Mouse (Mus musculus): ENCODE results near the gene Armc9. TPM values are rescaled to one million over a fixed set of nuclear protein-coding genes. Genes with fewer than 3 reads are reported as not detected.

Gene Armc9
- total and polyA plus RNA-seq, 3 experiments = 7.2 to 12.0 TPM; not detected in 1

DNA sequence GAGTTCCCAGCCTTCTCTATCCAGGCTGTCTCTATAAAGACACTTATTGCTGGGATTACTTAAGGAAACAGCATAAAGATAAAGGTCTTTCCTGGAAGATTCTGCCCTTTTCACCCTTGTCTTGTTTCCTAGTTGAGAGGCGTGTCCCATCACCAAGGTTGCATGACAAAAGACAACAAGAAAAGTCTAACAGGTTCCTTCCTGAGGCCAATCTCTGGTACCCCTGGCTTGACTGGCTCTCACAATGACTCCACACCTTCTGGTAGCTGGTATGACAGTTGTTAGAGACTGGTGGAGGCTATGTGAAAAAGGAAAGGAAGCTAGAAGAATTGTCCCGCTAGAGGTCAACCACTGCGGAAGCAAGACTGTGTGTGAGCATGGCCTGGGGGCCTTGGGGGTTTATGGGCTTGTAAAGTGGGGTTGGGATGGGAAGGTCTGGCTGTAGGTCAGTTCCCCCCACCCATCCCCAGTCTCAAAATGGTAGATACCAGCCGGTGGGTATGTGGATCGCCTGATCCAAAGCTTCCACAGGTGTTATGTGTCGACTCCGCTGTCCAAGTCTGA lies 154.8 kb downstream of the Armc9 start:
- peaks cover 0 to 2% of the 10 kb centered on the region in 2 experiments; a peak in 1 of 4 replicates for H3K36me3 ChIP-seq (ENCODE audit: control insufficient read depth in 1 of 2, insufficient read depth in 2 of 2, low read length in 2 of 2)
- H3K27ac ChIP-seq (ENCODE audit: control insufficient read depth, low read depth, low read length) = no peak overlapping the region
- TF ChIP-seq MAX (IDR thresholded peaks at IDR 0.05; ENCODE audit: low read length) (no peak), USF1 (IDR thresholded peaks at IDR 0.05; ENCODE audit: low read depth, low read length) (no peak), BHLHE40 (IDR thresholded peaks at IDR 0.05; ENCODE audit: borderline replicate concordance, low read depth, low read length) (no peak), ZMIZ1 (IDR thresholded peaks at IDR 0.05; ENCODE audit: low read depth, low read length) (no peak), HCFC1 (IDR thresholded peaks at IDR 0.05; ENCODE audit: low read depth, low read length) (no peak), ZC3H11A (IDR thresholded peaks at IDR 0.05; ENCODE audit: low read depth, low read length) (no peak), CTCF (IDR thresholded peaks at IDR 0.05 in 2 of 3, conservative IDR thresholded peaks at IDR 0.05 in 1 of 3; ENCODE audit: control insufficient read depth in 1 of 3, insufficient read depth in 1 of 3, low read depth in 2 of 3, low read length in 3 of 3, poor library complexity in 1 of 3, severe bottlenecking in 1 of 3) (no peak), TBP (IDR thresholded peaks at IDR 0.05; ENCODE audit: low read depth, low read length) (no peak), USF2 (IDR thresholded peaks at IDR 0.05; ENCODE audit: borderline replicate concordance in 1 of 2, insufficient read depth in 1 of 2, low read depth in 1 of 2, low read length in 2 of 2) (no peak), MAFK (IDR thresholded peaks at IDR 0.05; ENCODE audit: borderline replicate concordance, low read depth, low read length) (no peak), RCOR1 (IDR thresholded peaks at IDR 0.05; ENCODE audit: low read depth, low read length) (no peak), ZKSCAN1 (IDR thresholded peaks at IDR 0.05; ENCODE audit: low read depth, low read length) (no peak)
- peaks cover 0 to 2% of the 10 kb centered on the region in 2 experiments; a peak in 1 of 4 replicates for H3K4me1 ChIP-seq (ENCODE audit: control insufficient read depth in 1 of 2, insufficient read depth in 2 of 2, low read length in 2 of 2)
- no peaks in the 10 kb centered on the region; a peak in 1 of 4 replicates for H3K27me3 ChIP-seq (ENCODE audit: control insufficient read depth in 1 of 2, insufficient read depth in 2 of 2, low read length in 2 of 2)
- no peaks in the 10 kb centered on the region for H3K9me3 ChIP-seq (replicated peaks; ENCODE audit: insufficient read depth, low read length)
- no peak overlapping the region for H3K4me3 ChIP-seq (ENCODE audit: control insufficient read depth in 1 of 2, insufficient read depth in 1 of 2, low read depth in 2 of 2, low read length in 2 of 2)
- no peak overlapping the region for H3K9ac ChIP-seq (ENCODE audit: control insufficient read depth, low read depth, low read length, poor library complexity, severe bottlenecking)
- no peak for DNase-seq (ENCODE audit: low read depth, low spot score)
- no peaks in the 10 kb centered on the region for H3K79me2 ChIP-seq (ENCODE audit: control insufficient read depth, insufficient read depth, low read length, poor library complexity)

DNA sequence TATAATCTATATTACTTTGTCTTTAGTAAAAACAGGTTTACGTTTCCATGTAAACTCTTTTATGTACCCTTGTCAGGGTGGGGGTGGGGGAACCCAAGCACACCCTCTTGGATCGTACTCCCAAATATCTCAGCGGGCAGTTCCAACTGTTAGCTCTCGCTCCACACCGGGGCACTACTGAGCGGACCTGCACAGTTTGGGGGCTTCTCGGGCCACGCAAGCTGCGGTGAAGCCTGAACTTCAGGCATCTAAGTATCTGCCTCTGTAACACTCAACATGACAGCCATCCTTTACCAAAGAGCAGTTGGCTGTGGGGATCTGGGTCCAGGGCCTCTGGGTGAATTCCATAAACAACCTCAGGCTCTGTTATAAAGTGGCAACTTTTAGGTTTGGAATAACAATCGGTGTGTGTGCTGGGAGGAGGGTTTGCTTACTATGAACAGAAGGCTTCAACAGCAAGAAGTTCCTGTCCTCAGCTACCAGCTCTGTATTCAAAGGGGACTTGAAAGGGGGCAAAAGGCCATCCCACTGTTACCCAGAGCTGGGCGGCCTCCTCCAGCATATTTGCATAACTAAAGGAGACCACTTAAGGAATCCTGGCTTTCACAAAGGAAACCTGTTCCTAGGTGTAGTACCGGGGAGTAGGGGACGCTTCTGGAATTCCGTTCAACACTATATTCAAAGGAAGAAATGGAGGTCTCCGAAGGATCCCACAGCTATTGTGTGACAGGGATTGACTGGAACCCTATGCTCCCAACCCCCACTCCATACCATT lies 156.1 kb downstream of the Armc9 start:
- Histone ChIP-seq H3K4me1 (ENCODE audit: control insufficient read depth in 1 of 2, insufficient read depth in 2 of 2, low read length in 2 of 2) (peaks cover 0 to 2% of the 10 kb centered on the region in 2 experiments; a peak in 1 of 4 replicates), H3K36me3 (ENCODE audit: control insufficient read depth in 1 of 2, insufficient read depth in 2 of 2, low read length in 2 of 2) (peaks cover 0 to 2% of the 10 kb centered on the region in 2 experiments; a peak in 1 of 4 replicates), H3K9ac (ENCODE audit: control insufficient read depth, low read depth, low read length, poor library complexity, severe bottlenecking) (no peak overlapping the region), H3K79me2 (ENCODE audit: control insufficient read depth, insufficient read depth, low read length, poor library complexity) (no peaks in the 10 kb centered on the region), H3K9me3 (replicated peaks; ENCODE audit: insufficient read depth, low read length) (no peaks in the 10 kb centered on the region), H3K27me3 (ENCODE audit: control insufficient read depth in 1 of 2, insufficient read depth in 2 of 2, low read length in 2 of 2) (no peaks in the 10 kb centered on the region; a peak in 1 of 4 replicates), H3K27ac (ENCODE audit: control insufficient read depth, low read depth, low read length) (no peak overlapping the region), H3K4me3 (ENCODE audit: control insufficient read depth in 1 of 2, insufficient read depth in 1 of 2, low read depth in 2 of 2, low read length in 2 of 2) (no peak overlapping the region)
- no peak for DNase-seq (ENCODE audit: low read depth, low spot score)
- TF ChIP-seq UBTF (IDR thresholded peaks at IDR 0.05; ENCODE audit: borderline replicate concordance, insufficient read depth, low read depth, low read length) (no peak), MYB (IDR thresholded peaks at IDR 0.05; ENCODE audit: low read depth, low read length) (no peak), MXI1 (IDR thresholded peaks at IDR 0.05; ENCODE audit: low read depth, low read length) (no peak), POLR2AphosphoS5 (IDR thresholded peaks at IDR 0.05; ENCODE audit: borderline replicate concordance, low read depth, low read length) (no peak), KAT2A (conservative IDR thresholded peaks at IDR 0.05; ENCODE audit: low read depth, low read length) (no peak), ZNF384 (IDR thresholded peaks at IDR 0.05; ENCODE audit: low read depth, low read length) (no peak), NELFE (IDR thresholded peaks at IDR 0.05; ENCODE audit: low read depth, low read length) (no peak), SIN3A (IDR thresholded peaks at IDR 0.05; ENCODE audit: low read length) (no peak), CTCF (IDR thresholded peaks at IDR 0.05 in 2 of 3, conservative IDR thresholded peaks at IDR 0.05 in 1 of 3; ENCODE audit: control insufficient read depth in 1 of 3, insufficient read depth in 1 of 3, low read depth in 2 of 3, low read length in 3 of 3, poor library complexity in 1 of 3, severe bottlenecking in 1 of 3) (no peak), POLR2AphosphoS2 (IDR thresholded peaks at IDR 0.05; ENCODE audit: low read length) (no peak), USF1 (IDR thresholded peaks at IDR 0.05; ENCODE audit: low read depth, low read length) (no peak), ZKSCAN1 (IDR thresholded peaks at IDR 0.05; ENCODE audit: low read depth, low read length) (no peak), TCF12 (IDR thresholded peaks at IDR 0.05; ENCODE audit: low read depth, low read length) (no peak), CHD2 (IDR thresholded peaks at IDR 0.05; ENCODE audit: low read length) (no peak), BHLHE40 (IDR thresholded peaks at IDR 0.05; ENCODE audit: borderline replicate concordance, low read depth, low read length) (no peak), EP300 (IDR thresholded peaks at IDR 0.05; ENCODE audit: low read depth in 1 of 2, low read length in 2 of 2) (no peak)
